Mouse (Mus musculus): ENCODE measurements at regions not wholly inside any gene's neighbourhood (a gene's known extent, or its start where the extent isn't known, plus 50 kb on each side); places are given as distances from the start of the nearest gene placed in this dataset.

- TF ChIP-seq EP300 (IDR thresholded peaks at IDR 0.05; ENCODE audit: insufficient read depth, low read depth, low read length), result no peak
- TF ChIP-seq CTCF (IDR thresholded peaks at IDR 0.05; ENCODE audit: low read depth, low read length), result no peak
- no peak for TF ChIP-seq POLR2A (IDR thresholded peaks at IDR 0.05; ENCODE audit: insufficient read depth, low read length)
- Histone ChIP-seq H3K9ac (ENCODE audit: low read depth, poor library complexity, severe bottlenecking) (no peak overlapping the region), H3K4me1 (ENCODE audit: control insufficient read depth, insufficient read depth, low read length) (no peaks in the 10 kb centered on the region), H3K36me3 (ENCODE audit: control insufficient read depth, insufficient read depth, low read length, poor library complexity, severe bottlenecking) (no peaks in the 10 kb centered on the region), H3K27me3 (ENCODE audit: control insufficient read depth, insufficient read depth, low read length, poor library complexity, severe bottlenecking) (no peaks in the 10 kb centered on the region), H3K4me3 (ENCODE audit: low read depth, low read length) (no peak overlapping the region), H3K27ac (ENCODE audit: insufficient read depth, low read length) (no peak overlapping the region), H3K9me3 (replicated peaks; ENCODE audit: control insufficient read depth, insufficient read depth, low read length, poor library complexity, severe bottlenecking) (0 out of 2 replicates have a peak, but pooled peaks cover 3% of the 10 kb centered on the region)
These were observed 2028.3 kb downstream of the 4930444P10Rik start for GRCm38 (mm10) chr1:14064856-14065255.

GRCm38 (mm10) chr1:14036163-14036562, 2057.0 kb downstream of the 4930444P10Rik start:
- H3K9ac ChIP-seq (ENCODE audit: low read depth, poor library complexity, severe bottlenecking), result no peak overlapping the region
- no peaks in the 10 kb centered on the region for H3K4me1 ChIP-seq (ENCODE audit: control insufficient read depth, insufficient read depth, low read length)
- TF ChIP-seq EP300 (IDR thresholded peaks at IDR 0.05; ENCODE audit: insufficient read depth, low read depth, low read length) (no peak), POLR2A (IDR thresholded peaks at IDR 0.05; ENCODE audit: insufficient read depth, low read length) (no peak), CTCF (IDR thresholded peaks at IDR 0.05; ENCODE audit: low read depth, low read length) (no peak)
- no peak overlapping the region for H3K27ac ChIP-seq (ENCODE audit: insufficient read depth, low read length)
- no peaks in the 10 kb centered on the region; the same call in none of the 2 replicates for H3K9me3 ChIP-seq (replicated peaks; ENCODE audit: control insufficient read depth, insufficient read depth, low read length, poor library complexity, severe bottlenecking)
- no peaks in the 10 kb centered on the region for H3K27me3 ChIP-seq (ENCODE audit: control insufficient read depth, insufficient read depth, low read length, poor library complexity, severe bottlenecking)
- H3K36me3 ChIP-seq (ENCODE audit: control insufficient read depth, insufficient read depth, low read length, poor library complexity, severe bottlenecking), result no peaks in the 10 kb centered on the region
- no peak overlapping the region for H3K4me3 ChIP-seq (ENCODE audit: low read depth, low read length)

- Histone ChIP-seq H3K4me3 (ENCODE audit: low read depth, low read length) (no peak overlapping the region), H3K36me3 (ENCODE audit: control insufficient read depth, insufficient read depth, low read length, poor library complexity, severe bottlenecking) (no peaks in the 10 kb centered on the region), H3K27ac (ENCODE audit: insufficient read depth, low read length) (no peak overlapping the region), H3K4me1 (ENCODE audit: control insufficient read depth, insufficient read depth, low read length) (no peaks in the 10 kb centered on the region), H3K27me3 (ENCODE audit: control insufficient read depth, insufficient read depth, low read length, poor library complexity, severe bottlenecking) (no peaks in the 10 kb centered on the region), H3K9ac (ENCODE audit: low read depth, poor library complexity, severe bottlenecking) (no peak overlapping the region), H3K9me3 (replicated peaks; ENCODE audit: control insufficient read depth, insufficient read depth, low read length, poor library complexity, severe bottlenecking) (no peaks in the 10 kb centered on the region)
- TF ChIP-seq CTCF (IDR thresholded peaks at IDR 0.05; ENCODE audit: low read depth, low read length) (no peak), EP300 (IDR thresholded peaks at IDR 0.05; ENCODE audit: insufficient read depth, low read depth, low read length) (no peak), POLR2A (IDR thresholded peaks at IDR 0.05; ENCODE audit: insufficient read depth, low read length) (no peak)
These were observed 2081.6 kb downstream of the 4930444P10Rik start for GRCm38 (mm10) chr1:14011484-14011883.

GRCm38 (mm10) chr1:14010789-14011188, 2082.3 kb downstream of the 4930444P10Rik start:
- Histone ChIP-seq H3K27me3 (ENCODE audit: control insufficient read depth, insufficient read depth, low read length, poor library complexity, severe bottlenecking) (no peaks in the 10 kb centered on the region), H3K4me1 (ENCODE audit: control insufficient read depth, insufficient read depth, low read length) (no peaks in the 10 kb centered on the region), H3K27ac (ENCODE audit: insufficient read depth, low read length) (no peak overlapping the region), H3K9ac (ENCODE audit: low read depth, poor library complexity, severe bottlenecking) (no peak overlapping the region), H3K36me3 (ENCODE audit: control insufficient read depth, insufficient read depth, low read length, poor library complexity, severe bottlenecking) (no peaks in the 10 kb centered on the region), H3K9me3 (replicated peaks; ENCODE audit: control insufficient read depth, insufficient read depth, low read length, poor library complexity, severe bottlenecking) (no peaks in the 10 kb centered on the region), H3K4me3 (ENCODE audit: low read depth, low read length) (no peak overlapping the region)
- TF ChIP-seq CTCF (IDR thresholded peaks at IDR 0.05; ENCODE audit: low read depth, low read length) (no peak), POLR2A (IDR thresholded peaks at IDR 0.05; ENCODE audit: insufficient read depth, low read length) (no peak), EP300 (IDR thresholded peaks at IDR 0.05; ENCODE audit: insufficient read depth, low read depth, low read length) (no peak)

- no peaks in the 10 kb centered on the region for H3K4me1 ChIP-seq (ENCODE audit: control insufficient read depth, insufficient read depth, low read length)
- TF ChIP-seq POLR2A (IDR thresholded peaks at IDR 0.05; ENCODE audit: insufficient read depth, low read length) (no peak), EP300 (IDR thresholded peaks at IDR 0.05; ENCODE audit: insufficient read depth, low read depth, low read length) (no peak), CTCF (IDR thresholded peaks at IDR 0.05; ENCODE audit: low read depth, low read length) (no peak)
- no peaks in the 10 kb centered on the region for H3K27me3 ChIP-seq (ENCODE audit: control insufficient read depth, insufficient read depth, low read length, poor library complexity, severe bottlenecking)
- no peak overlapping the region for H3K27ac ChIP-seq (ENCODE audit: insufficient read depth, low read length)
- H3K36me3 ChIP-seq (ENCODE audit: control insufficient read depth, insufficient read depth, low read length, poor library complexity, severe bottlenecking), result no peaks in the 10 kb centered on the region
- no peak overlapping the region for H3K9ac ChIP-seq (ENCODE audit: low read depth, poor library complexity, severe bottlenecking)
- H3K9me3 ChIP-seq (replicated peaks; ENCODE audit: control insufficient read depth, insufficient read depth, low read length, poor library complexity, severe bottlenecking), result peaks cover 6% of the 10 kb centered on the region; the same call in 1 of the 2 replicates
- H3K4me3 ChIP-seq (ENCODE audit: low read depth, low read length), result no peak overlapping the region
These were observed 2090.6 kb downstream of the 4930444P10Rik start for GRCm38 (mm10) chr1:14002550-14002949.

GRCm38 (mm10) chr1:14001431-14001830, 2091.7 kb downstream of the 4930444P10Rik start:
- Histone ChIP-seq H3K27ac (ENCODE audit: insufficient read depth, low read length) (no peak overlapping the region), H3K36me3 (ENCODE audit: control insufficient read depth, insufficient read depth, low read length, poor library complexity, severe bottlenecking) (no peaks in the 10 kb centered on the region), H3K4me3 (ENCODE audit: low read depth, low read length) (no peak overlapping the region), H3K27me3 (ENCODE audit: control insufficient read depth, insufficient read depth, low read length, poor library complexity, severe bottlenecking) (no peaks in the 10 kb centered on the region), H3K9ac (ENCODE audit: low read depth, poor library complexity, severe bottlenecking) (no peak overlapping the region), H3K4me1 (ENCODE audit: control insufficient read depth, insufficient read depth, low read length) (no peaks in the 10 kb centered on the region), H3K9me3 (replicated peaks; ENCODE audit: control insufficient read depth, insufficient read depth, low read length, poor library complexity, severe bottlenecking) (peaks cover 6% of the 10 kb centered on the region; the same call in 1 of the 2 replicates)
- TF ChIP-seq POLR2A (IDR thresholded peaks at IDR 0.05; ENCODE audit: insufficient read depth, low read length) (no peak), EP300 (IDR thresholded peaks at IDR 0.05; ENCODE audit: insufficient read depth, low read depth, low read length) (no peak), CTCF (IDR thresholded peaks at IDR 0.05; ENCODE audit: low read depth, low read length) (no peak)

All from ES-Bruce4 (cell line).